Mouse (Mus musculus) stomach, embryonic 15.5 days (tissue): ENCODE data around the gene Lrrc29. TPM values are rescaled to one million over a fixed set of nuclear protein-coding genes. Genes with fewer than 3 reads are reported as not detected.
A peak's percentile ranks its signal among the peaks of the same experiment; 100 is the strongest.

Experiments
- ATAC-seq: fragments of 200-750 bp; cut with Nextera tagmentation; 2 replicates; pipeline ENCODE4 v1.8.0; 2017; ENCODE audit warnings: low read depth, moderate number of reproducible peaks, moderate TSS enrichment; ENCODE audit not compliant: insufficient read depth, low FRiP score
- H3K27ac ChIP-seq: fragments of 300-500 bp; sonication (generic); 2 replicates; pipeline ENCODE4 v1.5.1; 2015; ENCODE audit warnings: mild to moderate bottlenecking, inconsistent platforms
- H3K27me3 ChIP-seq: fragments of 300-500 bp; sonication (generic); replicated peaks from 2 replicates; pipeline ENCODE4 v1.6.1; 2015; ENCODE audit warnings: inconsistent platforms
- H3K36me3 ChIP-seq: fragments of 300-500 bp; sonication (generic); 2 replicates; pipeline ENCODE4 v1.6.1; 2015; ENCODE audit warnings: inconsistent platforms
- H3K4me1 ChIP-seq: fragments of 300-500 bp; sonication (generic); 2 replicates; pipeline ENCODE4 v1.6.1; 2015; ENCODE audit warnings: inconsistent platforms
- H3K4me2 ChIP-seq: fragments of 300-500 bp; sonication (generic); 2 replicates; pipeline ENCODE4 v1.6.1; 2015; ENCODE audit warnings: mild to moderate bottlenecking, inconsistent platforms
- H3K4me3 ChIP-seq: fragments of 300-500 bp; sonication (generic); replicated peaks from 2 replicates; pipeline ENCODE4 v1.5.1; 2015; ENCODE audit warnings: inconsistent platforms
- H3K9ac ChIP-seq: fragments of 300-500 bp; sonication (generic); 2 replicates; pipeline ENCODE4 v1.6.1; 2015; ENCODE audit warnings: inconsistent platforms
- H3K9me3 ChIP-seq: fragments of 300-500 bp; sonication (generic); 2 replicates; pipeline ENCODE4 v1.6.1; 2016; ENCODE audit warnings: inconsistent platforms
- WGBS: fragments of 180-500 bp; shearing (Covaris S2); methylation state at CpG from one replicate; pipeline ENCODE4 v1.1.7; 2015; 5-methylcytosine and 5-hydroxymethylcytosine counted together
- polyA plus RNA-seq: library from polyadenylated mRNA; unstranded; fragments of >200 nt; fragmentation: Nextera tagmentation; extraction: Ambion mirVana; gene quantifications from 2 replicates; pipeline ENCODE4 v1.2.1, GENCODE M21; 2015

Gene Lrrc29
- polyA plus RNA-seq, 1 experiment from 2014 or later: 2.3 TPM

- Histone ChIP-seq H3K27me3 (no peaks in the 10 kb centered on the region), H3K4me1 (no peaks in the 10 kb centered on the region), H3K4me2 (no peak overlapping the region), H3K9me3 (no peaks in the 10 kb centered on the region), H3K9ac (no peak overlapping the region), H3K27ac (no peak overlapping the region), H3K36me3 (peaks cover 33% of the 10 kb centered on the region), H3K4me3 (no peak overlapping the region)
- 78% methylated on average over 4 of the region's 4 CpGs for WGBS
- no peak for ATAC-seq
Observed at GRCm38 (mm10) chr8:105317941-105318340, 8.1 kb downstream of the Lrrc29 start.

- Histone ChIP-seq H3K27me3 (no peaks in the 10 kb centered on the region), H3K27ac (no peak overlapping the region), H3K4me1 (no peaks in the 10 kb centered on the region), H3K36me3 (peaks cover 48% of the 10 kb centered on the region), H3K9ac (no peak overlapping the region), H3K9me3 (no peaks in the 10 kb centered on the region), H3K4me3 (no peak overlapping the region), H3K4me2 (no peak overlapping the region)
- no peak for ATAC-seq
- WGBS: 90% methylated on average over 18 of the region's 18 CpGs
Observed at GRCm38 (mm10) chr8:105315073-105315769, 10.9 kb downstream of the Lrrc29 start.

- Histone ChIP-seq H3K9ac (no peak overlapping the region), H3K27me3 (no peaks in the 10 kb centered on the region), H3K4me2 (no peak overlapping the region), H3K36me3 (peaks cover 42% of the 10 kb centered on the region), H3K4me1 (no peaks in the 10 kb centered on the region), H3K9me3 (no peaks in the 10 kb centered on the region), H3K27ac (no peak overlapping the region), H3K4me3 (no peak overlapping the region)
- ATAC-seq: no peak
- WGBS: 79% methylated on average over 9 of the region's 9 CpGs
Observed at GRCm38 (mm10) chr8:105313622-105314402, 12.3 kb downstream of the Lrrc29 start.

DNA sequence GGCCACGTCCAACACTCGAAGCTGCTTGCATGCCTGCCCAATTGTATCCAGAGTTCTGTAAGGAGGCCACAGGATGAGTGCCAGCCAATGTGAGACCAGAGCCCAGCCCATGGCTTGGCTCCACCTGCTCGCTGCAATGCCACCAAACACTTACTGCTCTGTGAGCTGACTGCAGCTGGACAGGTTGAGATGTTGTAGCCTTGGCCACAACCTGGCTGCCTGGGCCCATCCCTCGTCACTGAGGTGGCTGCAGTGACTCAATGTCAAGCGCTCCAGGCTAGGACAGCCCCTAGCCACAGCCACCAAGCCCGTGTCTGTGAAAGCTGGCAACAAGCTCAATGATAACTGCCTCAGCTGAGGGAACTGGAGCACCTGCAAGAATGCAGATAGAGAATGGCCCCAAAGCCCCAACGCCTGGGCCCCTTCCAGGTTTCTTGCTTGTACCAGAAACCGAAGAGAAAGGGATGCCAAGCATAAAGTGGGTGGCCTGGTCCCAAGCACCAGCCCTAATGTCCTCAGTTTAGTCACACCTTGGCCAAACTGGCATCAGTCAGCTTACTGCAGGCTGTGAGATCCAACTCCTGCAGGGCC, 13.1 kb downstream of the Lrrc29 start:
- H3K27ac ChIP-seq: no peak overlapping the region
- H3K4me1 ChIP-seq: no peaks in the 10 kb centered on the region
- H3K27me3 ChIP-seq: no peaks in the 10 kb centered on the region
- no peak overlapping the region for H3K9ac ChIP-seq
- H3K4me3 ChIP-seq: no peak overlapping the region
- no peak overlapping the region for H3K4me2 ChIP-seq
- H3K36me3 ChIP-seq: peaks cover 44% of the 10 kb centered on the region
- peak; percentile 27; the same call in 1 of the 2 replicates for ATAC-seq
- WGBS: 84% methylated on average over 8 of the region's 8 CpGs
- no peaks in the 10 kb centered on the region for H3K9me3 ChIP-seq

GRCm38 (mm10) chr8:105311718-105312117, 14.4 kb downstream of the Lrrc29 start:
- Histone ChIP-seq H3K27me3 (no peaks in the 10 kb centered on the region), H3K4me2 (no peak overlapping the region), H3K27ac (no peak overlapping the region), H3K36me3 (peaks cover 47% of the 10 kb centered on the region), H3K9me3 (no peaks in the 10 kb centered on the region), H3K4me3 (no peak overlapping the region), H3K4me1 (no peaks in the 10 kb centered on the region), H3K9ac (no peak overlapping the region)
- no peak for ATAC-seq
- 80% methylated on average over 1 of the region's 1 CpGs for WGBS

DNA sequence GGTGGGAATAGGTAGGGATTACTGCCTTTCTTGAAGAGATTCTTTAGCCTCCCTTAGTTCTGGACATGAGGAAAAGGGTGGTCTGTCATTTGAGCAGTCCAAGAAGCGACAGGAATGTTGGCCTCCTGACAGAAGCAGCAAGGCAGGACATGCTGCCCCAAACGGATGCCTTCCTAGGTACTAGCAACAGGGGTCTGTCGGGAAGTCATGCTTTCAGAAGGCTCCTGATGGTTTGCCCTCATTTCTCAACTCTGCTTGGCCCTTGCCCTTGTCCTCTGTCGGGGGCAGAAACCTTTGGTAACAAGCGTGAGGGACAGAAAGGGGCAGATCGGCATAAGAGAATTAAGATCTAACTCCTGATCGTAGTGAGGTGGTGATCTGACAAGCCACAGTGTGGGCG, 16.0 kb downstream of the Lrrc29 start:
- H3K4me1 ChIP-seq: peaks cover 7% of the 10 kb centered on the region; the same call in 1 of the 2 replicates
- no peaks in the 10 kb centered on the region for H3K27me3 ChIP-seq
- no peak for ATAC-seq
- H3K9ac ChIP-seq: no peak overlapping the region
- 83% methylated on average over 8 of the region's 8 CpGs for WGBS
- H3K27ac ChIP-seq: no peak overlapping the region
- H3K9me3 ChIP-seq: no peaks in the 10 kb centered on the region
- H3K4me3 ChIP-seq: no peak overlapping the region
- H3K36me3 ChIP-seq: peaks cover 41% of the 10 kb centered on the region
- no peak overlapping the region for H3K4me2 ChIP-seq

- WGBS: 83% methylated on average over 15 of the region's 15 CpGs
- H3K4me3 ChIP-seq: no peak overlapping the region
- H3K27me3 ChIP-seq: no peaks in the 10 kb centered on the region
- no peaks in the 10 kb centered on the region for H3K9me3 ChIP-seq
- H3K4me1 ChIP-seq: peaks cover 14% of the 10 kb centered on the region
- ATAC-seq: no peak
- H3K36me3 ChIP-seq: peaks cover 35% of the 10 kb centered on the region
- no peak overlapping the region for H3K9ac ChIP-seq
- no peak overlapping the region for H3K4me2 ChIP-seq
- no peak overlapping the region for H3K27ac ChIP-seq
Observed at GRCm38 (mm10) chr8:105309142-105309847, 16.8 kb downstream of the Lrrc29 start.

- H3K27me3 ChIP-seq: no peaks in the 10 kb centered on the region
- no peak overlapping the region for H3K9ac ChIP-seq
- no peak overlapping the region for H3K27ac ChIP-seq
- H3K9me3 ChIP-seq: no peaks in the 10 kb centered on the region
- H3K36me3 ChIP-seq: peaks cover 34% of the 10 kb centered on the region
- no peak for ATAC-seq
- WGBS: 91% methylated on average over 10 of the region's 10 CpGs
- peaks cover 17% of the 10 kb centered on the region for H3K4me1 ChIP-seq
- no peak overlapping the region for H3K4me3 ChIP-seq
- no peak overlapping the region for H3K4me2 ChIP-seq
Observed at GRCm38 (mm10) chr8:105308428-105308827, 17.6 kb downstream of the Lrrc29 start.

DNA sequence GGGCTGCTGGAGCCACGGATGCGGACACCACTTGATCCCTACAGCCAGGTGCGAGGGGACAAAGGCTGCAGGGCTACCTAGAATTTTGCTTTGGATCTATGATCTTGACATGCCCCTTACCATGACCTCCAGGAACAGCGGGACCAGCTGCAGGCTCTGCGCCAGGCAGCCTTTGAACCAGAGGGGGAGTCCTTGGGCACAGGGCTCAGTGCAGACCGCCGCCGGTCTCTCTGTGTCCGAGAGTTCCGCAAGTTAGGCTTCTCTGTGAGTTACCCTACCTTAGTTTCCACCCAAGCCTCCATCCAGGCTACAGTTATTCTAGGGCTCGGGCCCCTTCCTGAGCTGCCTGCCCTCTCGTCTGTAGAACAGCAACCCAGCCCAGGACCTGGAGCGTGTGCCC, 18.4 kb downstream of the Lrrc29 start:
- WGBS: 94% methylated on average over 13 of the region's 13 CpGs
- H3K27ac ChIP-seq: no peak overlapping the region
- H3K4me2 ChIP-seq: no peak overlapping the region
- ATAC-seq: no peak
- H3K36me3 ChIP-seq: peaks cover 32% of the 10 kb centered on the region
- no peaks in the 10 kb centered on the region for H3K9me3 ChIP-seq
- H3K27me3 ChIP-seq: no peaks in the 10 kb centered on the region
- peaks cover 17% of the 10 kb centered on the region for H3K4me1 ChIP-seq
- no peak overlapping the region for H3K4me3 ChIP-seq
- H3K9ac ChIP-seq: no peak overlapping the region

GRCm38 (mm10) chr8:105306146-105306691, 19.9 kb downstream of the Lrrc29 start:
- Histone ChIP-seq H3K27ac (peak overlapping the region; percentile 89; the same call in 1 of the 2 replicates), H3K9ac (no peak overlapping the region), H3K9me3 (no peaks in the 10 kb centered on the region), H3K4me2 (peak overlapping the region; percentile 74), H3K27me3 (no peaks in the 10 kb centered on the region), H3K36me3 (peaks cover 25% of the 10 kb centered on the region), H3K4me1 (peaks cover 17% of the 10 kb centered on the region), H3K4me3 (peak overlapping the region; percentile 43)
- no peak for ATAC-seq
- WGBS: 35% methylated on average over 5 of the region's 5 CpGs
